Mouse (Mus musculus): ENCODE measurements around the gene Aldh3a1.

Aldh3a1 gene

GRCm38 (mm10) chr11:61227816-61228215 is 20.5 kb downstream of the Aldh3a1 start:
- in situ Hi-C loops (cut with MboI; ENCODE audit: unreplicated experiment in 2 of 2): no loop called here

DNA sequence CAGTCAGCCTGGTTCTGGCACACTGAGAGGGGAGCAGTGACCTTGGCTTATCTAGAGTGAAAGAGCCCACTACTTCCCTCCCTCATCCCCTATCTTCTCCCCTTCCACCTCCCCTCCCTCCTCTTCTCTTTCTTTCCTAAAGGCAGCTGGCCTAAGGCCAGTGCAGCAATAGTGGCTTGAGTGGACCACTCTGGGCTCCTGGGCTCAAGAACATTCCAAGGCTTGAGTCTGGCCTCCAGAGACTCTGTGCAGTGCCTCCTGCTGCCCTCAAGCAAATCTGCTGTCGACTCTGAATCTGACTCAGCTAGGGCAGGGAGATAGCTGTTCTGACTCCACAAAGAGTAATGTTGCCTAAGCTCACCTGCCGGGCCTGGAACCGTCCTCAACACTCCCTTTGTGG is 21.1 kb downstream of the Aldh3a1 start:
- in situ Hi-C loops (cut with MboI; ENCODE audit: unreplicated experiment in 2 of 2): no loop called here

- in situ Hi-C loops (cut with MboI; ENCODE audit: unreplicated experiment in 2 of 2): loop anchor here (5.0 kb wide), 2 partner anchors 156 to 181 kb away; no protein-coding TSS in a partner anchor
These were observed 24.0 kb downstream of the Aldh3a1 start for GRCm38 (mm10) chr11:61231329-61231728.

- in situ Hi-C loops (cut with MboI; ENCODE audit: unreplicated experiment in 2 of 2): loop anchor here (5.0 kb wide), 2 partner anchors 153 to 178 kb away; no protein-coding TSS in a partner anchor
These were observed 26.8 kb downstream of the Aldh3a1 start for GRCm38 (mm10) chr11:61234174-61234573.

GRCm38 (mm10) chr11:61236015-61236414 is 28.7 kb downstream of the Aldh3a1 start:
- in situ Hi-C loops (cut with MboI; ENCODE audit: unreplicated experiment in 2 of 2): no loop called here

- in situ Hi-C loops (cut with MboI; ENCODE audit: unreplicated experiment in 2 of 2): no loop called here
These were observed 37.1 kb downstream of the Aldh3a1 start for GRCm38 (mm10) chr11:61244406-61244805.

DNA sequence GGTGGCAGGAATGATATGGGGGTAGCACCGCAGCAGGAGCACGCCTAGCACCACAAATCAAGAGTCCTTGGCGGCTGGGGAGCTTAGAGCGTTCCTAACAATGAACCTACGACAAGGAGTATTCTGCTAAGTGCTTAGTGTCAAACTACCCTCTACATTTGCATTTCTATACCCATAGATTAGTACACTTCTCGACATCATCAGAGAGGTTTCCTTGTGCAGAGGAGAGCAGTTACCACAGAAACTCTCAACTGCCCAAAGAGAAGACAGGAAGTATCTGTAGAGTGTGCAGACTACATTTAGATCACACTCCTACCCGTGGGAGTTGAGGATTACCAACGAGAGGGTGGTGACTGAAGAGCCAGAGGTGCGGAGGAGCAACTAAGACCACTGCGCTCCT is 44.4 kb downstream of the Aldh3a1 start:
- in situ Hi-C loops (cut with MboI; ENCODE audit: unreplicated experiment in 2 of 2): no loop called here

DNA sequence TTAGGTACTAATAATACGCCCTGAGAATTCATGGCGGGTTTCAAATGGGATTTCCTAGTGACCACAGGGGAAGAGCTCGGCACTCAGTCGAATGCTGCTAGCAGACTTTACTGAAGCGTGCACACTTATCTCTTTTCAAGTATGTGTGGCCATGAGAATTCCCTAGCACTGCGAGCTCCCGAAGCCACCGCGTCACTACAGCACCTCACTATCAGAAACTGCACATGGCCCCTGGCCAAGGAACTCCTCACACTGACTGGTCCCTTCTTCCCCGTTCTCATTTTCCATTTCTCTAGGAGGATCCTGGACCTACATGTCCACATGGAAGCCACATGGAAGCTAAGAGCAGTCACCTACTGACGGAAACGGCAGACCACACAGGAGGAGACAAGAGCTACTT is 45.5 kb downstream of the Aldh3a1 start:
- in situ Hi-C loops (cut with MboI; ENCODE audit: unreplicated experiment in 2 of 2): no loop called here

GRCm38 (mm10) chr11:61259106-61259505 is 51.8 kb downstream of the Aldh3a1 start:
- in situ Hi-C loops (cut with MboI; ENCODE audit: unreplicated experiment in 2 of 2): no loop called here

DNA sequence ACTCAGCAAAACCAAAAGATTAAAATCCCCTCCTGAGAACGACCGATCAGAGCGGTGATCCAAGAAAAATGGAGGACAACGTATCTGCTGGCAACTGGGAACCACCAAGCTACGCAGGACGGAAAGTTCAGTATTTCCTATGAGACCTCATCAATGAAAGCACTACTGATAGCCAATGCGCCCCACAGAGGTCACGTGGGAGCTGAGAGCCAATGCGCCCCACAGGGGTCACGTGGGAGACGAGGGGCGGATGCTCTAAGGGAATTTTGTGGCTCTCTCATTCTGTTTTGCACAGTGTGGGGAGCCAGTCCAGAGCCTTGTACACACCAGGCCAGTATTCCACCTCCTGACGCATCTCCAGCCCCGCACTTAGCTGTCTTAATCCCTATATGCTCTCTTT is 55.2 kb downstream of the Aldh3a1 start:
- in situ Hi-C loops (cut with MboI; ENCODE audit: unreplicated experiment in 2 of 2): no loop called here

DNA sequence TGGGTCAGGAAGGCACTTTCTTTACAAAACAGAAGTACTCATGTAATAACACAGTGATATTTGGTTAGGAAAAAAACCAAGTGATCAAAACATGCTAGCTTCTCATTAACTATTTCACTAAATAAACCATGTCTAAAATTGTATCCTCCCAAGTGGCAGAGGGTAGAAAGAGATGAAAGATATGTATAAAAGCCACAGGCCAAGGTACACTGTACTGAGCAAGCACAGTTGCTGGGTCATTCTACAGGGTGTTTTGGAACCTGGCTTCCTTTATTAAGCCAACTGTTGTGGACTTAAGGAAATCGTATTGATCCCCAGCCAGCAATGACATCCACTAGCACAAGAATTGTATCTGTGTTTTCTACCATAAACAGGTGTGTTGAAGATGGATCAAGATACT is 56.5 kb downstream of the Aldh3a1 start:
- in situ Hi-C loops (cut with MboI; ENCODE audit: unreplicated experiment in 2 of 2): no loop called here

DNA sequence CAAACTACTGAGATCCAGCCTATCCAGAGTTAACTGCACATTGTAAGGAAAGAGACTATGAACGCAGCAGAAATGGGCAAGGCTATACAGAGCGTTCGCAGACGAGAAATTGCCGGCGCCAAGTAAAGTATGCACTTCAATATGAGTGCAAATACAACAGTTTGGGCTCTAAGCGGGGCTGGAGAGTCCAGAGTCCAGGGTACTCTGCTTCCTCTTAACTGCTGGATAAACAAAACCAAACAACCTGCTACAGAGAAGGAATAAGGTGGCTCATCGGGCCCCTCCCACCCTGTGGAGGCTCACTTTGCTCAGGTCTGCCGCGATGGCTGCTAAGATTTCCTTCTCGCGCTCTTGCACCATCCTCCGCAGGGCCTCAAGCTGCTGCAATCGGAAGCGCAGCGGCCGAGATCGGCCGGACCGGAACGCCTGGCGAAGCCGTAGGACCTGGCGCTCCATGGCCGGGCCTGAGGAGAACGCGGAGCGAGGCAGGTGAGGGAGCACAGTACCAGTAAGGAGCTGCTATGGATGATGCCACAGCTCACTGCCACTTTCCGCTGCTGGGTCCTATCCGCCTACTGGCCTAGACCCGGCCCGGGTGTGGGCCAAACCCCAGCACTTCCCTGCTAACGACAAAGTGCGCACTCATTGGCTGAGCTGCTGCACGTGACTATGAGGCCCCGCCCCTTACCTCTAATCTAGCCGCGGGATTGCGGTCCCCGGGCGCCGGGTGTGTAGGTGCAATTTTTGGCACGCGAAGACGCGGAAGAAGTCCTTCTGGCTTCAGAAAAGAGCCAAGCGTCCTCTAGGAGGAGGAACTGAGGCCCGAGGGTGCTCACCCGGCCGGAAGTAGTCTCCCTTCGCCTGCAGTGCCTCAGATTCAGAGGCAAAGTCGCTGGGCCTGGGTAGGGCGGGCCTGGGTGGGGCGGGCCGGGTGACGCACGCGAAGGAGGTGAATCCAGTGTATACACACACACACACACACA is 59.5 kb downstream of the Aldh3a1 start, which contains the start of gene Aldh3a2:
Gene Aldh3a2 (minus strand): TSS at position 914 of the 983 bp plus-strand sequence.
- in situ Hi-C loops (cut with MboI; ENCODE audit: unreplicated experiment in 2 of 2): no loop called here

Data from v-Abl transformed pro-B cells (cell line).